Mouse (Mus musculus): ENCODE measurements at regions not wholly inside any gene's neighbourhood (a gene's known extent, or its start where the extent isn't known, plus 50 kb on each side); places are given as distances from the start of the nearest gene placed in this dataset.
A peak's percentile ranks its signal among the peaks of the same experiment; 100 is the strongest.

- H3K36me3 ChIP-seq (ENCODE audit: control insufficient read depth, insufficient read depth, low read length), result no peaks in the 10 kb centered on the region
- no peaks in the 10 kb centered on the region for H3K9me3 ChIP-seq (ENCODE audit: control insufficient read depth, low read length)
- DNase-seq (ENCODE audit: low spot score) (no peak), ATAC-seq (ENCODE audit: low FRiP score, low TSS enrichment) (peak; percentile 45; the same call in 1 of the 2 replicates)
- H3K27me3 ChIP-seq (ENCODE audit: control insufficient read depth, insufficient read depth, low read length), result no peaks in the 10 kb centered on the region
- no peak overlapping the region for H3K27ac ChIP-seq (replicated peaks)
- H3K4me1 ChIP-seq (replicated peaks; ENCODE audit: control insufficient read depth, insufficient read depth), result no peaks in the 10 kb centered on the region
- H3K4me3 ChIP-seq (ENCODE audit: low read depth, low read length), result no peak overlapping the region
- TF ChIP-seq EP300 (optimal IDR thresholded peaks at IDR 0.05) (no peak), CTCF (IDR thresholded peaks at IDR 0.05; ENCODE audit: low read depth) (no peak)
- no peak overlapping the region for H3K4me2 ChIP-seq (replicated peaks; ENCODE audit: low read depth)
- WGBS, result 60% methylated on average over 2 of the region's 2 CpGs
- H3K9ac ChIP-seq (ENCODE audit: low read length), result no peak overlapping the region
These were observed 282.4 kb upstream of the Nfe2l3 start for GRCm38 (mm10) chr6:51150066-51150465.

DNA sequence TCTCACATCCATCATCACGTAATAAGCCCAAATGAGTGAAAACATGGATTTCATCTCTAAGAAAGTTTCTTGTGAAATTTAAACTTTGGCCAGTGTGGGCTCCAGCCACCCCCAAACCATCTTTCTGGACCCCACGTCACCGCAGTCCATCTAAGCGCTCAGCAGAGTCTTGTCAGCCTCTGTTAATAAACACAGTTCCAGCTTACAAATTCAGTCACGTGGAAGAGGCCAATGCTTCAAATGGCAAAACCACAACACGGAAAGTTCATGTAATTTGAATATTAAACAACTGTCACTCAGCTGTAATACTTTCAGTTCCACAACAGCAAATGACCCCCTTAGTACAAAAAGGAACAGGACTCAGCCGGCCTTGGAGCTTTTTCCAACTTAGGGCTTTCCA lies 282.0 kb upstream of the Nfe2l3 start:
- Histone ChIP-seq H3K4me2 (replicated peaks; ENCODE audit: low read depth) (no peak overlapping the region), H3K27ac (replicated peaks) (peak overlapping the region; percentile 61; the same call in 1 of the 2 replicates), H3K27me3 (ENCODE audit: control insufficient read depth, insufficient read depth, low read length) (no peaks in the 10 kb centered on the region), H3K9ac (ENCODE audit: low read length) (no peak overlapping the region), H3K9me3 (ENCODE audit: control insufficient read depth, low read length) (no peaks in the 10 kb centered on the region), H3K4me1 (replicated peaks; ENCODE audit: control insufficient read depth, insufficient read depth) (no peaks in the 10 kb centered on the region), H3K4me3 (ENCODE audit: low read depth, low read length) (no peak overlapping the region), H3K36me3 (ENCODE audit: control insufficient read depth, insufficient read depth, low read length) (no peaks in the 10 kb centered on the region)
- TF ChIP-seq CTCF (IDR thresholded peaks at IDR 0.05; ENCODE audit: low read depth) (no peak), EP300 (optimal IDR thresholded peaks at IDR 0.05) (no peak)
- 65% methylated on average over 7 of the region's 7 CpGs for WGBS
- no peak for DNase-seq (ENCODE audit: low spot score)
- peak; percentile 54; the same call in 1 of the 2 replicates for ATAC-seq (ENCODE audit: low FRiP score, low TSS enrichment)

DNA sequence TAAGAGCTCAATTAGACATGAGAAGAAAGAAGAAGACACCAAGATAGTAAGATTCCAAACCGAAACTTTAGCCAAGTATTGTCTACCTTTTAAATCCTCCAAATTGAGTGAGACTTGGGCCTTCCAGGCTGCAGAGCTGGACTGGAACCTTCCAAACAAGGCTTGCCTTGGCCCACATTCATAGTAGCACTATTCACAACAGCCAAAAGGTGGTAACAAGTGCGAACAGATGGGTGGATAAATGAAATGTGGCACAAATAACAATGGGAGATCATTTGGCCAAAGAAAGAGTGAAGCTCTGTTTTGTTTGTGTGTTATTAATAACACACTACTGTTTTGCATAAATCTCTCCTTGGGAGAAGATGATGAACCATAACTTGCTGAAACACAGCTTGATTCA lies 281.6 kb upstream of the Nfe2l3 start:
- Histone ChIP-seq H3K36me3 (ENCODE audit: control insufficient read depth, insufficient read depth, low read length) (no peaks in the 10 kb centered on the region), H3K27me3 (ENCODE audit: control insufficient read depth, insufficient read depth, low read length) (no peaks in the 10 kb centered on the region), H3K4me2 (replicated peaks; ENCODE audit: low read depth) (no peak overlapping the region), H3K9ac (ENCODE audit: low read length) (no peak overlapping the region), H3K27ac (replicated peaks) (peak overlapping the region; percentile 61; the same call in 1 of the 2 replicates), H3K4me3 (ENCODE audit: low read depth, low read length) (no peak overlapping the region), H3K9me3 (ENCODE audit: control insufficient read depth, low read length) (no peaks in the 10 kb centered on the region), H3K4me1 (replicated peaks; ENCODE audit: control insufficient read depth, insufficient read depth) (no peaks in the 10 kb centered on the region)
- DNase-seq (ENCODE audit: low spot score), result no peak
- no peak for ATAC-seq (ENCODE audit: low FRiP score, low TSS enrichment)
- TF ChIP-seq CTCF (IDR thresholded peaks at IDR 0.05; ENCODE audit: low read depth) (no peak), EP300 (optimal IDR thresholded peaks at IDR 0.05) (no peak)
- WGBS, result 83% methylated on average over 2 of the region's 2 CpGs

DNA sequence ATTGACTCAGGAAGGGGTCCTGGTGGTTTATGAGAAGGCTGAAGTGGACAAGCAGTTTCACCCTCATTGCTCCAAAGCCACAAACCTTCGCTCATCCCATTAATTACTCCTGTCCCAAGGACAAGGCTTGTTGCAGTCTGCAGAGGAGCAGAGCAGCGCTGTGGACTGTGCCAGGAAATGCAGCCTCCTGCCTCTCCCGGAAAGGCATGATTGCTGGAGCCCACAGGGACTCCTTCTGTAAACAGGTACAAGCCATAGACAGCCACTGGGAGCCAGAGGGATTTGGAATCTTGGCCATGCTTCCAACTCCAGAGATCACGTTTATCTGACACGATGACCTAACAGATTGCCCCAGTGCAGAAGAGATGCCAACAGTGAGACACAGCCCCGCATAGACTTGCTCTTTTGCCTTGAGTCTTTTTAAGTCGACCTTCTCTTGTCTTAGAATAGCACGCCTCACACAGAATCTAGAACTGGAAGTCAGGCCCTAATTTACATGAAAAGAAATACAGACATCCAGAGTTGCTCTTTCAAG lies 275.6 kb upstream of the Nfe2l3 start:
- no peak for DNase-seq (ENCODE audit: low spot score)
- Histone ChIP-seq H3K36me3 (ENCODE audit: control insufficient read depth, insufficient read depth, low read length) (no peaks in the 10 kb centered on the region), H3K27ac (replicated peaks) (peak overlapping the region; percentile 70)

DNA sequence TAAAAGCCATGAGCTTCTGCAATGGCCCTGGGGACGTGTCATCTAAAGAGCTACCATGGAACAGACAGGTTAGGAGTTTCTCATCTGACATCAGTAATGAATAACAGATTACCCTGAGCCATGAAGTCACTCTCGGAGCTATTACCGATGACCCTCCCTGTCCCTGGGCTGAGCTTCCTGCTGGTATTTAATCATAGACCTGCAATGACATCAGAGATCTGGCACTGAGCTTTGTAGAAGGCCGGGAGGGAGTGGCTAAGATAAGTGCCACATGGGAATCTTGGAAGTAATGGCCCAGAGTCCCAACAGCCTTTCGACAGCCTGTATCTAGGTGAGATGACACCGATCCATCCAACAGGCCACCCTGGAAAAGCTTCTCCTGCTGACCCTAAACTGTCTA lies 271.3 kb upstream of the Nfe2l3 start:
- H3K27me3 ChIP-seq (ENCODE audit: control insufficient read depth, insufficient read depth, low read length), result no peaks in the 10 kb centered on the region
- ATAC-seq (ENCODE audit: low FRiP score, low TSS enrichment) (no peak), DNase-seq (ENCODE audit: low spot score) (no peak)
- no peak overlapping the region for H3K27ac ChIP-seq (replicated peaks)
- WGBS, result 79% methylated on average over 6 of the region's 6 CpGs
- no peak overlapping the region for H3K9ac ChIP-seq (ENCODE audit: low read length)
- no peak overlapping the region for H3K4me3 ChIP-seq (ENCODE audit: low read depth, low read length)
- H3K36me3 ChIP-seq (ENCODE audit: control insufficient read depth, insufficient read depth, low read length), result no peaks in the 10 kb centered on the region
- TF ChIP-seq CTCF (IDR thresholded peaks at IDR 0.05; ENCODE audit: low read depth) (no peak), EP300 (optimal IDR thresholded peaks at IDR 0.05) (no peak)
- no peak overlapping the region for H3K4me2 ChIP-seq (replicated peaks; ENCODE audit: low read depth)
- H3K9me3 ChIP-seq (ENCODE audit: control insufficient read depth, low read length), result no peaks in the 10 kb centered on the region
- H3K4me1 ChIP-seq (replicated peaks; ENCODE audit: control insufficient read depth, insufficient read depth), result 0 out of 2 replicates have a peak, but pooled peaks cover 4% of the 10 kb centered on the region

More for the DNA sequence above, 275.6 kb upstream of the Nfe2l3 start:
- H3K4me3 ChIP-seq (ENCODE audit: low read depth, low read length), result no peak overlapping the region
- no peaks in the 10 kb centered on the region for H3K4me1 ChIP-seq (replicated peaks; ENCODE audit: control insufficient read depth, insufficient read depth)
- TF ChIP-seq EP300 (optimal IDR thresholded peaks at IDR 0.05) (no peak), CTCF (IDR thresholded peaks at IDR 0.05; ENCODE audit: low read depth) (no peak)
- no peaks in the 10 kb centered on the region for H3K9me3 ChIP-seq (ENCODE audit: control insufficient read depth, low read length)
- 38% methylated on average over 8 of the region's 8 CpGs for WGBS
- H3K27me3 ChIP-seq (ENCODE audit: control insufficient read depth, insufficient read depth, low read length), result no peaks in the 10 kb centered on the region
- no peak overlapping the region for H3K4me2 ChIP-seq (replicated peaks; ENCODE audit: low read depth)
- no peak overlapping the region for H3K9ac ChIP-seq (ENCODE audit: low read length)
- ATAC-seq (ENCODE audit: low FRiP score, low TSS enrichment), result no peak

- H3K4me1 ChIP-seq (replicated peaks; ENCODE audit: control insufficient read depth, insufficient read depth), result 0 out of 2 replicates have a peak, but pooled peaks cover 4% of the 10 kb centered on the region
- H3K36me3 ChIP-seq (ENCODE audit: control insufficient read depth, insufficient read depth, low read length), result no peaks in the 10 kb centered on the region
- no peak for ATAC-seq (ENCODE audit: low FRiP score, low TSS enrichment)
- no peak overlapping the region for H3K4me2 ChIP-seq (replicated peaks; ENCODE audit: low read depth)
- no peak for DNase-seq (ENCODE audit: low spot score)
- 37% methylated on average over 14 of the region's 14 CpGs for WGBS
- TF ChIP-seq EP300 (optimal IDR thresholded peaks at IDR 0.05) (no peak), CTCF (IDR thresholded peaks at IDR 0.05; ENCODE audit: low read depth) (no peak)
- H3K27ac ChIP-seq (replicated peaks), result peak overlapping the region; percentile 56
- H3K9me3 ChIP-seq (ENCODE audit: control insufficient read depth, low read length), result no peaks in the 10 kb centered on the region
- H3K9ac ChIP-seq (ENCODE audit: low read length), result no peak overlapping the region
- no peak overlapping the region for H3K4me3 ChIP-seq (ENCODE audit: low read depth, low read length)
- no peaks in the 10 kb centered on the region for H3K27me3 ChIP-seq (ENCODE audit: control insufficient read depth, insufficient read depth, low read length)
These were observed 270.0 kb upstream of the Nfe2l3 start for GRCm38 (mm10) chr6:51162208-51163082.

All from stomach, postnatal 0 days (tissue).